Mouse (Mus musculus) small intestine, adult 2 months (tissue): Measurements from ENCODE around the gene Tcte3.
"Not testable (repeated sequence)": the region's sequence is repeated elsewhere in the genome, so short reads cannot be mapped to it uniquely, and the experiment has no call there.

Experiments
- CTCF ChIP-seq: fragments of 200-500 bp; IDR thresholded peaks from 2 replicates; pipeline ENCODE4 v1.5.1; 2012; ENCODE audit warnings: low read depth, mild to moderate bottlenecking, control low read depth, inconsistent platforms, low read length, moderate library complexity, mixed read lengths; ENCODE audit not compliant: insufficient replicate concordance, insufficient read length; ENCODE audit errors: extremely low read depth
- POLR2A ChIP-seq: fragments of 200-500 bp; IDR thresholded peaks from 2 replicates; pipeline ENCODE4 v1.6.1; 2012; ENCODE audit warnings: low read depth, mild to moderate bottlenecking, control low read depth, inconsistent platforms, low read length, moderate library complexity

- not testable (repeated sequence) for TF ChIP-seq POLR2A, CTCF
These were observed 48.7 kb downstream of the Tcte3 start for GRCm38 (mm10) chr17:14992522-14993138.
